Mouse (Mus musculus) frontal cortex, postnatal 14 days (tissue): ENCODE data around the gene Arl3.

Experiments
- DNase-seq, 2 experiments: peaks; one replicate each; pipeline ENCODE4 v3.0.0; 2022; ENCODE audit warnings: low spot score in 2 of 2

Gene Arl3

DNA sequence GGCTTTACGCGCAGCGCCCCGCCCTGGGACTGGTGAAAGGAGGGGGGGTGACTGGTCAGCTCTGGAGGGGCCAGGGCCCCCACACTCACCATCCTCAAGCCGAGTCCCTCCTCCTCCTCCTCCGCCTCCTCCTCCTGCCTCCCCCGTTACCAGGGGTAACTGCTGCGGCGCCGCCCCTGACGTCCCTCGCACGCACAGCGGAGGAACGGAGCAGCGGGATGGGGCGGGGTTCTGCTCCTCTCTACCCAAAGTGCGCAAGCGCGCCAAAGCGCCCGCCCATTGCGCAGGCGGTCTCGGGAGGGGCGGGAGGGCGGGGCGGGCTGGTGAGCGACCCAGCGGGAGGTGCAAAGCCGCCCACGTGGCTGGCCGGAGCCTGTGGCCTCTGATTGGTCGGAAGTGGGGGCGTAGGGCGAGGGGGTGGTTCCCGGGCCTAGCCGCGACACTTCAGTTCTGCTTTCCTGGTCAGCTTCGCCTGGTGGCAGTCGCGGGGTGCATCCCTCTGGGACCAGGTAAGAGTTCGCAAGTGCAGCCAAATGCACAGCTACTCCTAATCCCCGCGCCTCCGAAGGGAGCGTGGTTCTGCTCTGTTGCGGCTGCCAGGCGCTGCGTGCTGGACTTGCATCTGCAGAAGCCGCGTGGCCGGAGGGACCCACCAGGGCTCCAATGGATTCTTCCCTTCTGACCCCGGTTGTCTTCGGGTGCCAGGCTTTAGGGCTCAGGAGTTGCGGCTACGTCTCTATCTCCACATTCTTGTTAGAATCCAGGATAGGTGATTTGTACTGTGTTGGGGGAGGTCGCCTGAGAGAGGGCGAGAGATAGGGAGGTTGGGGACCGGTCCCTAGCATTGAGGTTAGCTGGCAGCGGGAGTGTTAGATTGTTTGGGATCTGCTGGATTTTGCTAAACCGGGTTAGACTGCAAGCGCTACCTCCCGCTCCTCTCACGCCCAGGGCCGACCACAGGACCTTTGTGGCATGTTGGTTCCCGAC is at the start of gene Arl3, which contains the start of gene Sfxn2:
Gene Arl3 (minus strand): TSS at position 248 of the 987 bp plus-strand sequence.
Gene Sfxn2 (plus strand): TSS at position 415 of the 987 bp plus-strand sequence.
- peak; percentile 86 to 88 for DNase-seq

GRCm38 (mm10) chr19:46622659-46623193 is 49.7 kb upstream of the Arl3 start:
- DNase-seq: no peak

- no peak for DNase-seq
These were observed 48.5 kb upstream of the Arl3 start for GRCm38 (mm10) chr19:46621236-46622183.

GRCm38 (mm10) chr19:46620016-46620808 is 47.2 kb upstream of the Arl3 start:
- no peak for DNase-seq

DNA sequence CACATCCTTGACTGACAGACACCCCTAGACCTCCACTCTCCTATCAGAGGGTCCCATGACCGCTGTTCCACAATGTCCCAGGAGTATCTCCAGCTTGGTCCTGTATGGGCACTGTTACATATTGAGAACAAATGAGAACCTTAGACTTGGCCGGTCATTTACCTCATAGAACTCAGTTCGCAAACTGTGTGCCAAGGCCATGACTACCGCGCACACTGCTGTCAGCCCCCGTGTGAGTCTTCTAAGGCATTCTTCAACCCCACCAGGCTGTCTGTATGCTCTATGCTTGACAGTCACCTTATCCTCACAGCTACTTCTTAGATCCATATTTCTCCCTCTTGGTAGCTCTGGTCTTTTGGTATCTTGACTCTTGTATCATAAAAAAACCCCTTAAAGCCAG is 46.5 kb upstream of the Arl3 start:
- no peak for DNase-seq

DNA sequence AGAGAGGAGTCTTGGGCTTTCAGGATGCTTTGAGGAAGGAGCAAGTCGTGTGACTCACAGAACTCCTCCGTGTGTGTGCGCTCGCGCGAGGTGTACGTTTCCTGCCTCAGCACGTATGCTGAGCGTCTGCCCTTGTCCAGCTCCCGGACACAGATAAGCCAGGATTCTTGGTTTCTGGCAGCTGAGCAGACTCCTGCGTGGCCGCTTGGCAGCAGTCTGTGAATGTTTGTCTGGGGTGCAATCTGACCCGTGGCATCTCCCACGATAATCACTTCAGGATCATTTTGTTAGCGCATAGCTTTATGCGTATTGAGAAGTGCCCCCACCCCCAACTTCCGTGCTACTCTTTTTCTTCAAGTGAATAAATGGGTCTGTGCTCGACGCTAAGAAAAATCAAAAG is 46.0 kb upstream of the Arl3 start:
- DNase-seq: no peak

DNA sequence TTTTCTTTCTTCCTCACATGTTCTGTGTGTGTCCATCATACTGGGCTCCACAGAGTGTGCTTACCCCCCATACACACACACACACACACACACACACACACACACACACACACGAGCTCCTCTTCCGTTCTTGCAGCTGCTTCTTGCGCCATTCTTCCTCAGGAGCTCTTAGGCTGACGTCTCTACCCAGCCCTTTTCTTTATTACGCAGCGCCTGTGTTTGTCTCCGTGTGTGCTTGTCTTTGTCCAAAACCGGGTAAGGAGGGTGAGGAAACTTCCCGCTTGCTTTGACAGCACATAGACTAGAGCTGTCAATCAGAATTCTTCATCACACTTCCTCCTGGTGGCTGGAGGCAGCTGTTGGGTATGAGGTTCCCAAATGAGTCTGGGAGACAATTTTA is 45.3 kb upstream of the Arl3 start:
- no peak for DNase-seq

GRCm38 (mm10) chr19:46617361-46617760 is 44.4 kb upstream of the Arl3 start:
- no peak for DNase-seq

GRCm38 (mm10) chr19:46616378-46616777 is 43.4 kb upstream of the Arl3 start:
- no peak for DNase-seq

- DNase-seq: no peak
These were observed 35.2 kb upstream of the Arl3 start for GRCm38 (mm10) chr19:46608158-46608557.

GRCm38 (mm10) chr19:46607424-46607823 is 34.4 kb upstream of the Arl3 start:
- DNase-seq: no peak

- no peak for DNase-seq
These were observed 33.7 kb upstream of the Arl3 start for GRCm38 (mm10) chr19:46606718-46607117.

GRCm38 (mm10) chr19:46602406-46602805 is 29.4 kb upstream of the Arl3 start:
- no peak for DNase-seq

- no peak for DNase-seq
These were observed 28.5 kb upstream of the Arl3 start for GRCm38 (mm10) chr19:46601491-46601890.

DNA sequence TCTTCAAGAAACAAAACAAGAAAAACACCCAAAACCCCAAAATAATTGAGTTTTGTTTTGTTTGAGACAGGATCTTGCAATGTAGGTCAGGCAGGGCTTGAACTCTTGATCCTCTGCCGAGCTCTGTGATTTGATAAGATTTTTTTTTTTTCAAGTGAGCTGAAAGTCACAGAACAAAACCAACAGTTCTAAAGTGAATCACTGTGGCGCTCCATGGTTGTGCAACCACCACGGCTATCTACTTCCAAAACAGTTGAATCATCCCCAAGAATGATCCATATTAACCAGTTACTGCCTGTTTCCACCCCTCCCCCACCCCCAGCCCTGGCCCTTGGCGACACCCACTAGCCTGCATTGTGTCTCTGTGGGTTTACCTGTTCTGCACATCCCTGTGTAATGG is 27.4 kb upstream of the Arl3 start:
- no peak for DNase-seq

DNA sequence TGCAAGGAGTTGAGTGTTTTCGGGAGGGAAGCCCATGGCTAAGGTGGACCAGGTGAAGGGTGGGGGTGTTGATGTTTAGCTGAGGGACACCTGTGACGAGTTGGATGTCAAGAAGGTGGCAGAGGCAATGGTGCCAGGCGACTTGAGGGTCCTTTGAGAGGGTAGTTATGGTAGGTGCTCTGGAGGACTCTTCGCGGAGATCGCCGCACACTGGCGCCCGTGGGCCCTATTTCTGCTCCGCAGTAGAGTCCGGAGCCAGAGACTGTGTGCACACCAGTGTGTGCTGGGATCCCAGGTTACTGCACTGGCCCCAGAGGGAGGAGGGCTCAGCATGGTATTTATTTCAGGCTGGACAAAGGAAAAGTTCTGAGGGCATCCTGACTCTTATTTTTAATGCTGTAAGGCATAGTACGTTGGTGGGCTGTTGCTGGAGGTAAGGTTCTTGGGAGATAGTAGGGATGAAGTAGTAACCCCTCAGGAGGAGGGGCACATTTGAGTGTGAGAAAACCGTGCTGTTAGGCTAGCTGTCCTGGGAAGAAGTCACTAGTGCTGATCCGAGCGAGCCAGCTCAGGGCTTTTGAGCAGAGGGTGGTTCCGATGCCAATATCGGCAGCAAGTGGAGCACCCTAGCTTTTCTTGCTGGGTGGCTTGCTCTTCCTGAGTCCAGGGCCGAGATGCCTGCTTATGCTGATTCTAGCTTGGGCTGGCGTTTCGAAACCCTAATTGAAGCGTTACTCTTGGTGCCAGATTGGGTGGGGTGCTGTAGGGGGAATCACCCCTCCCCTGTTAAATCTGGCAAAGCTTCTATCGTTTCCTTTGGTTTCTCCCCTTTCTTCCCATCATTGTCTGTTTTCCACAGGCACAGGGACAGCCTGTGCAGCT is 26.6 kb upstream of the Arl3 start:
- no peak for DNase-seq

GRCm38 (mm10) chr19:46598720-46599252 is 25.8 kb upstream of the Arl3 start, which contains the start of gene Wbp1l:
Gene Wbp1l (plus strand): TSS chr19:46599084.
- peak; percentile 95 to 99 for DNase-seq

GRCm38 (mm10) chr19:46598187-46598586 is 25.2 kb upstream of the Arl3 start:
- DNase-seq: no peak

DNA sequence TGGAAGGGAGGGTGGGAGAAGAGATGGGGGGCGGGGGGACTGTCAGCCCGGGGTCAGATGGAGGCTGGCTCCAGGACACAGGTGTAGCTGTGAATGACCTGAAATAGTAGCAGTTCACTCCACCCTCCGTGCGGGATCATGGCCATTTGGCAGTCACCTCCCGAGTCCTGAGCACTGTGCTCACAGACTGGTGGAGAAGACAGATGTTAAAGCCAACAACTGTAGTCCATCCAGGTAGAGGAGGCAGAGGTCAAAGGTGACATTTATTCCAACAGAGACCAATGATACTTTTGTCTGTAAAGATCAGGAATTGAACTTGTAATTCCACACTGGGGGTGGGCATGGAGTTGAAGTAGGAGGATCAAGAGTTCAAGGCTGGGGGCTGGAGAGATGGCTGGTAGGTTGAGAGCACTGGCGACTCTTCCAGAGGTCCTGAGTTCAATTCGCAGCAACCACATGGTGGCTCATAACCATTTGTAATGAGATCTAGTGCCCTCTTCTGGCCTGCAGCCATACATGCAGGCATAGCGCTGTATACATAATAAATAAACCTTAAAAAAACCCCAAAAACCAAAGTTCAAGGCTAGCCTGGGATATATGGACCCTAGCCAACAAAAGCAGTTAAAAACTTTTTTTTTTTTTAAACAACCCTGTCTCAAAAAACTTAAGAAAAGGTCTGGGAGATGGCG is 19.9 kb upstream of the Arl3 start:
- no peak for DNase-seq
